Mouse (Mus musculus) adrenal gland, adult 18-20 months (tissue): Measurements from ENCODE around the gene Cab39. TPM values are rescaled to one million over a fixed set of nuclear protein-coding genes. Genes with fewer than 3 reads are reported as not detected.
"Not testable (repeated sequence)": the region's sequence is repeated elsewhere in the genome, so short reads cannot be mapped to it uniquely, and the experiment has no call there.

ENCODE experiments used
- DNase-seq, 2 experiments: peaks; one replicate each; pipeline ENCODE4 v3.0.0; 2021 to 2022; ENCODE audit warnings: low spot score in 2 of 2
- total RNA-seq, 2 experiments: library from RNA; stranded (reverse); gene quantifications; 1 replicate in 1 of 2; 2 replicates in 1 of 2; pipeline ENCODE4 v1.2.3; 2021

Cab39 gene
- total RNA-seq, 2 experiments from 2014 or later, result 100 to 148 TPM

DNA sequence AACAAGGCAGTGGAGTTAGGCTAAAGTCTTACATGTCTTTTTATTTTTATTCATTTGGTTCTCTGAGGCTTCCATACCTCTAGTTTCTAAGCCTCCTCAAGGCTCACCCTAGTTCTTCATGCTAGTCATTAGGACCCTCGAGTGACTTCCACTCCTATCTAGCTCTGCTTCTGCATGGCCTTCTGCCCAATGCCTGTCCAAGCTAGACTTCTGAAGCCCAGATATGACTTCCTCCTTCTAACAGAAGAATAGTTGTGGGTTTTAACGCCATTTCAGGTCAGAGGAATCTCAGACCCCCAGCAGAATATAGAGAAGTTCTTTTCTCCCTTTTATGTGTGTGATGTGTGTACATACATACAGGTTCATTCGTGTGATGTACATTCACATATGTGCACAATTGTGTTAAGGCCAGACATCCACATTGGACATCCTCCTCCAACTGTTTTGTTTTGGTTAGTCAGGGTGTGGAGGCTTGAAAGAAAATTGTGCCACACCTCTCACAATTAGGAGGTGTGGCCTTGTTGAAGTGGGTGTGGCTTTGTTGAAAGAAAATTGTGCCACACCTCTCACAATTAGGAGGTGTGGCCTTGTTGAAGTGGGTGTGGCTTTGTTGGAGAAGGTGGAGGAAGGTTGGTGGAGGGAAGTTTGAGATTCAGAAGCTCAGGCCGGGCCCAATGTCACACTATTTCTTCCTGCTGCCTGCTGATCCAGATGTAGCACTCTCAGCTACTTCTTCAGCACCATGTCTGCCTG is 13.6 kb upstream of the Cab39 start:
- DNase-seq, result no peak

DNA sequence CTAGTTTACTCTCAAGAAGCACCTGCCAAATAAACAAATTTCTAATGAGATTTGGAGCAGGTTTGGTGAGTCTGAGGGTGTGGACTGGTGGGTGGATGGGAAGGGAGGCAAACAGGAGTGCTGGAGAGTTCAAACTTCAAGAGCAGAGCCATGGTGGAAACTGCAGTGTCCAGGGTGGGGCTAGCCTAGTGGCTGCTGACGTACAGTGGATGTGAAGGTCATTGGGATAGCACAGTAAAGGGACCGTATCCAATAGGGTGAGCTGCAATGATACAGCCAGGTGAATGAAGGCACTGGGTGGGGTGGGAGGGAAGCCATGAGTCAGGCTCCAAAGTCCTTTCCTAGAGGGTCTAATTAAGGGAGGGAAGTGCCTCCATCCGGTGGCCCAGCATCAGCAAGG is 2.7 kb upstream of the Cab39 start:
- no peak for DNase-seq

DNA sequence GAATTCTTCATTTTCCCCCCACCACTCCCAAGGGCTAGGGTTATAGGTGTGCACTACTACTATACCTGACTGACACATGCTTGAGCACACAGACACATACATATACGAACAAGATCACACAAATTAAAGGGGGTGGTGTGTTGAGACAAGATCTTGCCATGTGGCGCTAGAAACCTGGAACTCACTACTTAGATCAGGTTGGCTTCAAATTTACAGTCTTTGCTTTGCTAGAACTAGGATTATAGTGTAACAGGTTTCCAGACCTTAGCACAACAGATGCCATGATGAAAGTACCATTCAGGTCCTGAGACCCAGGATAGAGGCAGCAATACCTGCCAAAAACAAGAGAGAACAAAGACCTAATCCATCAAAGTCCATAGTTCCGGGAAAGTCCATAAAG is 1.8 kb upstream of the Cab39 start:
- DNase-seq, result no peak

DNA sequence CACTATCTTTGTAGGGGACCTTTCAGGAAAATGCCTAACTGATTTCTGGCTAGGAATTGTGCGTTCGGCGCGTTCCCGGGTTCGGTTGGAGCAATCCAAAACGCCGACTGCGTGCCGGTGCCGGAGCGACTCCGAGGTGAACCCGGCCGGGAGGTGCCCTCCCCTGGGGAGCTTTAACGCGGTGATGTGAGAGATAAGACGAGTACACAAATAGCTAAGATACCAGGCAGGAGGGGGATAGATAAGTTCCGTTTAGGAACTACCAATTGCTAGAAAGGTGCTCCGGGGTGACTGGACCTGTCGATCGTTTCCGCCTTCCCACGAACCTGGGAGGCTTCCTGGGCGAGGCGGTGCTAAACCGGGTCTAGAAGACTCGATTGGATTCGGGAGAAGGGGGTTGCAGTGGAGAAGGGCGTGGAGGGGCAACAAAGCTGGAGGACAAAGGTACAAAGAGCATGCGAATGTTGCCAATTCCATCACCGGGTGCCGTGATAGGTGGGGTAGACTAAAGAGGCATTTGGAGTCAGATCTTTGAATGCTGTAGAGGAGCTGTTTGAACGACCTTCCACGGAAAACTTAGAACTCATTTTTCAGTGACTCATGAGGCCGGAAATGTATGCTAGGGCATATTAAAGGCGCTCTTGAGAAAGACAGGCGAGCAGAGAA is 998 bp downstream of the Cab39 start:
- peak; percentile 49 to 60 for DNase-seq

DNA sequence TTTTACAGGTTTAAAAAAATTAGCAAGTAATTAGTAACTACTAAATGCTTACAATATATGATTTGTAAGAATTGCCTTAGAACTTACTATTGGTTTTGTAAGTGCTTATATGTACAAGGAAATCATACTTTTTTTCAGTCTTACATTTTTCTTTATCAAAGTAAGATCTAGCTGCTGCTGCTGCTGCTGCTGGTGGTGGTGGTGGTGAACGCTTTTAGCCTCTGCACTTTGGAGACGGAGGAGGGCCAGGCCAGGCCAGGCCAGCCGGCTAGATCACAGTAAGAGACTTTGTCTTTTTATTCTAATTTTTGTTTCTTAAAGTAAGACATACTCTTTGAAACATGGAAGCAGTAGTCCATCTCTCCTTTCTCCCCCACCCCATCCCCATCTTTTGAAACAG is 2.0 kb downstream of the Cab39 start:
- no peak for DNase-seq

DNA sequence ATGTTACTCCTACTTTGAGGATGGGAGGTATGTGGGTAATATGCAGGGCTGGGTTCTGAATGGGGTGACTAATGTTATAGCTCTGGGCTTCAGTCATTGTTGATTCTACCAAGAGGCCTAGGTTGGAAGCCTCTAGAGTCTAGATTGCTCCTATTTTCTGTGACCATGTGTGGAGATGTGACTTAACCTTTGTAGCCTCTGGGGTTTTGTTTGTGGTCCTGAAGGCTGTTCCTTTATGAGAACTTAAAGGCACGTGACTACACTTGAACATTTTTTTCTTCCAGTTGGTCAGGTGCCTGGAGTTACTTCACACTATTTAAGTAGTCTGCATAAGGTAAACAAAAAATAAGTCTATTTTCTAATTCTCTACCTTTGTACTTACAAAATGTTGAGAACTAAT is 6.5 kb downstream of the Cab39 start:
- DNase-seq, result no peak

DNA sequence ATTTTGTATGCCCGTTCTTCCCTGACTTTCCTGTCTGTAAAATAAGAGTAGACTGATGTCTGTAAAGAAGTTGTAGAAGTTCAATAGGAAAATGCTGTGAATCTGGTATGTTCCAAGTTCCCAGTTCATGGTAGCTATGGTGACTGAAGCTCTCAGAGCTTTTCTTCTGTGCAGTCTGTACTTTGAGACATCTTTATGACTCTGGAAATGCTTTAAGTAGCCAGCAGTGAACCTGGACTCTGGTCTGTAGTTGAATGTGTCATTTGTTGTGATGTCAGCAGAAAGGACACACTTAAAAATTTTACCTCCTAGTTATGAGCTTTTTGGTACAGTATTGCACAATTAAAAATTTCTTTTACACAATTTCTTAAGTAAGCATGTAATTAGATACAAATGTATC is 9.3 kb downstream of the Cab39 start:
- DNase-seq, result no peak

DNA sequence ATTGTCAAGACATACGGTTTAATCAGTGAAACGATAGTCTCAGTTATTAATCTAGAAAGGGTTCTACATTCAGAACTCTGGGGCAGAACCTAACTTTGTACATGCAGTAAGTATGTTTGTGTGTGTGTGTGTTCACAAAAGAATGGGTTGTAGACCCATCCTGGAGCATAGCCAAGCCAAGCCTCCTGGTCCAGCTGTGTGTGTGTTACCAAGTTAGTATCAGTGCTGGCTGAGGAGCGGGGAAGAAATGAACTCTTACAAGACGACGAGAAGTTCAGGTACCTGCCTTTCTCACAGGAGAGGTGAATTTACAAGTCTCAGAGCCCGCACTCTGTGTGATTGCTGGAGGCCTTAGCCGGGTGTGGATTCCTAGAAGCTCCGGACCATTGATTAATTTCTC is 11.3 kb downstream of the Cab39 start:
- no peak for DNase-seq

DNA sequence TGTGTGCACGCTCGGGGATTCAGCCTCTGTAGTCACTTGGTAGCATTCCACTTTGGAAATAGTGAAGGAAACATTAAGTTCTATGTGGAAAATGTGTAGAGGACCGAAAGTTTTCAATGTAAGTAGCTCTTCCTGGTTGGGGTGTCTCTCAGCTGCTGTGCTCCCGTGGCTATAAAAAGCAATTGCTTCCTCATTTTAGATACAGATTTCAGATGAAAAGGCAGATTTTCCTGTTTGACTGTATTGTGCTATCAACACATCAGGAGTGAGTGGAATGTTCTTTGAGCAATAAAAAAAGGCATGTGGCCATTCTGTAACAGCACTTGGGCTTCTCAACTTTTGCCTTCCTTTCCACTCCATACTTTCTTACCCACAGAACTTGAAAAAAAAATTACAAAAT is 16.0 kb downstream of the Cab39 start:
- no peak for DNase-seq

DNA sequence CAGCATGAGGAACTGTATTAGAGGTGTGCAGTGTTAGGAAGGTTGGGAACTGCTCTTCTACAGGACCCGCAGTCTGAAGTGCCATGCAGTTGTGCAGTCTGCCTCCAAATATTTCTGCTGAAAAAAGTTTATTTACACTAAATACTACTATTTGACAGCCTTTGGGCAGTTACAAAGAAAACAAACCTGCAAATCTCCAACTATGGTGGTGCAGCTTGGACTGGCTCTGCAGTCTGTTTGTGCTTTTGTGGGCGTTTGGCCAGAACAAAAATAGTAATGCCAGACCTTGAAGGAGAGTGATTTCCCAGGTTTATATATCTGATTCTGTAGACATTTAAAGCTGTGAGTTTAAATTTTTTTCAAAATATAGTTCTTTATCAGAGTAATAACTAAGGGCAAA is 17.1 kb downstream of the Cab39 start:
- no peak for DNase-seq

DNA sequence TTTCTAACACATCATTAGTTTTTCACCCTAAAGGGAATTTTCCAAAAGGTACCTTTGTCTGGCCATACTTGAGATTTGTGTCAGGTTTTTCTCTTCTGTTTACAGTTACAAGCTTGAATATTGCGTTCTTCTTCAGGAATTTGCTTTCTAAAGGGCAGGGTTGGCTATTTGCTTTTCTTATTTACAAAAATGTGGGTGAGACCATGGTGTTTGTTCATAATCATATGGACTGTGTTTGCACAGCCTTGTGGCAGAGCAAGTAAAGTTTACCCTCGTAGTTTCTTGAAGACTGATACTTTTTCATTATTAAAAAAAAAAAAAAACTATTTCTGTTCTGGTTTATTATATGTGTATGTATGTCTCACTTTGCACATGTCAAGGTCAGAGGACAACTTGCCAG is 17.5 kb downstream of the Cab39 start:
- no peak for DNase-seq

DNA sequence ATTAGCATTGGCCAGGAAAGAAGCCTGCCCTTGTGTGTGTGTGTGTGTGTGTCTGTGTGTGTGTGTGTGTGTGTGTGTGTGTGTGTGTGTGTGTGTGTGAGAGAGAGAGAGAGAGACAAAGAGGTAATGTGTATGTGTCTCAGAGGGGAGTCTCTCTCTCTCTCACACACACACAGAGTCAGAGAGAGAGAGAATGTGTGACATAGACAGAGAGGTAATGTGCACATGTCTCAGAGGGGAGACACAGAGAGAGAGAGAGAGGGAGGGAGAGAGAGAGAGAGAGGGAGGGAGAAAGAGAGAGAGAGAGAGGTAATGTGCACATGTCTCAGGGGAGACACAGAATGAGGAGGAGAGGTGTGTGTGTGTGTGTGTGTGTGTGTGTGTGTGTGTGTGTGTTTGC is 21.0 kb downstream of the Cab39 start:
- DNase-seq, result not testable (repeated sequence)

DNA sequence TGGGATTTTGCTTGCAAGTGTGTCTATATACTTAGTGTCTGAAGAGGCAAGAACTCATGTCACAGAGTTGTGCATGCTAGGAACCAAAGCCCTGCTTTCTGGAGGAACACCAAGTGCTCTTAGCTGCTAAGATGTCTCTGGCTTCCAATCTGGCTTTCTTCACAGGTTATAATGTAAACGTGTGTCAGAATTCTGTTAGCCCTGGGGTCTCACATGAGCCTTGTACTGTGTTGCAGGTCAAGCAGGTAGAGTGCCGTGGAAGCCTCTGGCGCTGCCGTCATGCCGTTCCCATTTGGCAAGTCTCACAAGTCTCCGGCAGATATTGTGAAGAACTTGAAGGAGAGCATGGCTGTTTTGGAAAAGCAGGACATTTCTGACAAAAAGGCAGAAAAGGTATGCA is 24.9 kb downstream of the Cab39 start:
- no peak for DNase-seq

DNA sequence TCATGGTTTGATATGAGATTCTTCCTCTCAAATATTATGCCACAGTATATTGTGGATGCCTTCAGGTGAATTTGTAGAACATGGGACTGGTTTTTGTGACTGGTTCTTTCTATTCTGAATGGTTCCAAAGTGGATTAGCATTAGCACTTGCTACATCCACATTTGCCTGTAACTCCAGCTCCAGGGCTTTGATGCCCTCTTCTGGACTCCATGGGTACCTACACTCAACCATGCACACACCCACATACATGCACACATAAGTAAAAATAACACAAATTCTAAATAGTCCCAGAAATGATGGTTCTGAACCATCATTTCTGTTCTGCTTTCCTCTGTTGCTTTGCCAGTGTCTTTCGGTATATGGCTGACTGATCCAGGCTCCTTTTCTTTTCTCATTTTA is 26.5 kb downstream of the Cab39 start:
- DNase-seq, result no peak

DNA sequence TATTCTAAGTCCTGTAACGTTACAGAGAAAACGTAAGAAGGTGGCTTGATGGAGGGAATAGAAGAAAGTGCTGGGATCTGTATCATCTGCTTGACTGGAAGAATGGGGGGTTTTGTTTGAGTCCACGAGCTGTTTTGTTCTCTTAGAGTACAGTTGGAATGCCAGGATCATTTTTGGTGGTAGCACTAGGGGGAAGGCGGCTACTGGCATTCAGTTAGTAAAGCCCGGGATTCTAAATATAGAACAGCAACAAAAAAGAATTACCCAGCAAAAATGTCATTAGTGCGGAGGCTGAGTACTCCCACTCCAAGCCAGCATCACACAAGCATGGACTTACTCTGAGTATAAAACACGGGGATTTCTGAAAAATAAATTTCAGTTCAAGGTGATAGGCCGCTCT is 29.0 kb downstream of the Cab39 start:
- DNase-seq, result no peak

DNA sequence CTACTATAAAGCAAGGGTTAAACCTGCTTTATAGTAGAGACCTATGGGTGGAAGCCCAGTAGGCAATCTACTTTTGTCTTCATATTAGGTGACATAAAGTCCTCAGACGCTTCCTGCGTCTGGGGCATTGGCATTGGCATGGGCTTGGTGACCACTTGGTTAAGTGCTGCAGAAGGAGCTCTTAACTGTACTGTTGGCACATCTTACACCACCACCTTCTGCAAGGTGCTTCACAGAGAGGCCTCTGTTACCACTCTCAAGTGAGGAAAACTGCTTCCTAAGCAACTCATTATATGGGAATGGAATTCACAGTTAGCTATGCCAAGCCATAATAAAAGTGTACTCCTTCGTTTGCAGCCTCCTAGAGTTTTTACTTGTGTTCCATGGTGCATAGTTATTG is 31.7 kb downstream of the Cab39 start:
- no peak for DNase-seq

DNA sequence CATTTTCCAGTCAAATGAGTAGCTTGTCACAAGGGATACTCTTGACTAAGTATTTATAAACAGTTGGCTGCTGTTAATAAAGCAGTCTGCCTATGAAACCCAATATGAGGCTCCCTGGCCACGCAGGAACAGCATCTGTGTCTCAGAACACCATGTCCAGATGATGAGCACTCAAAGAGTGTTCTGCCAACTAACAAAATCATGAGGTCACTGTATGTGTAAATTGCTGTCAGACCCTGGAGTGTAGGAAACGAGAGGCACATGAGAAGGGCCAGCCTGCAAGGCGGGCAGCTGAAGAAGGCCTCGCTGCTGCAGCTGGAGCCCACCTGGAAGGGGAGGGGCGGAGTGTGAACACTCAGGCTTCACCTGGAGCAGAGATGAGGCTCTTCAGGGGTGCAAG is 33.9 kb downstream of the Cab39 start:
- no peak for DNase-seq

DNA sequence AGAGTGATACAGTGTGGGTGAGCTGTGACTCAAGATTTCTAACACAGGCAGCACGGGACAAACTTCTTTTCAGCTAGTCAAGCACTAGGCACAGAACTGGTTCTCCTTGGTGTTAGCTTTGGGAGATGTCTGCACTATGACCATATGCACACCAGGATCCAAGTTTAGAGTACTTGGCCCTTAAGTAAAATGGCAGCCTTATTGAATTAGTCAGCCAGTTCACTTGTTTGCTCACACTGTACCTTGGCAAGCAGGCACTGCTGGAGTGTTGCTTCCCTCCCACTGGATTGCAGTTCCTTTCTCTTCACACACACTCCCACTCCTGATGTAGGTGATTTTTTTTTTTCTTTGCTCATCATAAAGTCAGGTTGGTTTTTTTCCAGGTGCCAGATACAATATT is 35.8 kb downstream of the Cab39 start:
- DNase-seq, result no peak

DNA sequence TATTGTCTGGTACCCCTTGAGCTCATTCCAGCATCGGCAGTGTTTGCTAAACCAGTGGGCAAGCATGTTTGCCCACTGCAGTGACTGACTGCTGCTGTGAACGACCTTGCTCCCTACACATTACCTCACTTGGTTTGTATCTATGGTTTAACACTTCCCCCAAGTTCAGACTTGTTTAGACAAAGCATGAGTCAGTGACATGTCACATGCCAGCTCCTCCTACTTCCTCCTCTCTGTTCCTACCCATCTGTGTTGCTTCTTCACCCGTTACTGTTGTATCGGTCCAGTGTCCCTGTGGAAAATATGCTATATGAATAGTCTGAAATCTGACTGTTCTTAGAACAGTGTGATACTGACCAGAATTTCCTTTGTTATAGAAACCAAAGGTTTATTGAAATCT is 44.8 kb downstream of the Cab39 start:
- DNase-seq, result no peak

DNA sequence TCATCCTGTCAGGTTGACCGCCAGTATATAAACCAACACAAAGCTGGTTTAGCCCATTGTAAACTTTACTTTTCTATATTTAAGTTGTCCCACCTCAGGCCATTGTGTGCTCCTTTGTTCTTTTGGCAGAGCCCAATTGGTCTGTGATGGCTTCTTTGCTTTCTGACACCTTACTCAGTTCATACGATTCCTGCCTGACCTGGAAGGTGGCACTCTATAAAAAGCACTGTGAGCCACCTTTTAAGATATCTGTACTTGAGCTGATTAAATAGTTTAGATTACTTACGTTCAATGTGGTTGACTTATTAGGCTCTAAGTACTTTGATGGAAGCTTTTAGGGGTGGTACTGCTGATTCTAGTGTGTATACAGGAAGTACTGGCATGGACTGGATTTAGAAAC is 46.1 kb downstream of the Cab39 start:
- DNase-seq, result no peak

DNA sequence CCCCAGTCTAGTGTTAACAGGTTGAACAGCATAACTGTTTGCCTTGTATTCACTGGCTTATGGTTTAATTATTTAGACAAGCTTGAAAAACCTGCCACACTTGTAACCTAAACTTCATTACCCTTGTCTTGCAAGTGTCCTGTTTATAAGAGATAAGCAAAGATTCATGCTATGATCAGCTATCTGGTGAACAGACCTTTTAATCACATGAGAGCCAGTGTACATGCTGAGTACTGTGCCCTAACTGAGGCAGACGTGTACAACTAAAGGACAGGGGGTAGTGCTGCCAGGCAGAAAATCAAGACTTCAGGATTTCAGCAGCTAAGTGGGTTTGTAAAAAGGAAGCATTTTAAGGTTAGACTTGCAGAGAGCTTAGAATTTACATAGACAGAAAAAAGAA is 46.5 kb downstream of the Cab39 start:
- no peak for DNase-seq

DNA sequence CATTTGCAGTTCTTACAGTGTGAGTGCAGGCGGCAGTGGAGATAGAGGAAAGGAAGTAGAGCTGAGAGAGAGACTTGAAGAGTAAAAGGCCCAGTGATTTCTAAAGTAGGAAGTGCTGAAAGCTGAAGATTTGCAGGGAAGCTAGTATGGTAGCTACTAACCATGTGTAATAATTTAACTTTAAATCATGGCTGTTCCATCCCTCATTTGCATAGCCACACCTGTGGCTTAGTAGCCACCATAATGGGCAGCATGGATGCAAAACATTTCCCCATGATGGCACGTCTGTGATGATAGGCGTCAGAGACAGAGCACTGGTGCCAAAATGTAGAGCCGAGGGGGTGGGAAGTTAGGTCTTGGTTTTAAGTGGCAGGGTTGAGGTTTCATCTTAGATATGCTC is 47.2 kb downstream of the Cab39 start:
- no peak for DNase-seq

DNA sequence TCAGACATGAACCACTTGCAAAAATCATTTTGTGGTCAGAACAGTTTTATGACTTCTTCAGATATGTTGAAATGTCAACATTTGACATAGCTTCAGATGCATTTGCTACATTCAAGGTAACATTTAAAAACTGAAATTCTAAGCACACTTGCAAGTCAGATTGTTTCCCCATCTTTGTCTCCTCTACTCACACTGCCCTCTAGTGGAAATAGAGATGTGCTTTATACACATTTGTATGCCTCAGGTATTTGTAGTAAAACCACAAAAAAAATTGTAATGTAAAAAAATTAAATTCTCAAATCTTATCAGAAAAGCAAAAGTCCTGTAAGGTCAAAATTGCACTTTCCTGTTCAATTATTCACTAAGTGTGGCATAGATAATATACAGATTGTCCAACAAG is 49.0 kb downstream of the Cab39 start:
- DNase-seq, result no peak
